Mouse (Mus musculus) testis, adult 2 months (tissue): Measurements from ENCODE around the gene Gm5108.

ENCODE experiments used
- CTCF ChIP-seq: fragments of 200-500 bp; IDR thresholded peaks from 2 replicates; pipeline ENCODE4 v1.5.1; 2012; ENCODE audit warnings: low read depth, mild to moderate bottlenecking, inconsistent platforms, low read length, moderate library complexity; ENCODE audit not compliant: control insufficient read depth, insufficient read depth, insufficient replicate concordance
- POLR2A ChIP-seq: fragments of 200-500 bp; IDR thresholded peaks from 2 replicates; pipeline ENCODE4 v1.6.1; 2012; ENCODE audit warnings: low read depth, mild to moderate bottlenecking, inconsistent platforms, low read length, moderate library complexity; ENCODE audit not compliant: control insufficient read depth

- TF ChIP-seq CTCF (no peak), POLR2A (no peak)
Observed at GRCm38 (mm10) chr5:67898921-67899320, 42.5 kb upstream of the Gm5108 start.
